Mouse (Mus musculus): Measurements from ENCODE around the gene Htatsf1. TPM values are rescaled to one million over a fixed set of nuclear protein-coding genes. Genes with fewer than 3 reads are reported as not detected.

Gene Htatsf1
- total RNA-seq (2015; ENCODE audit: low replicate concordance), result 11.1 and 11.3 TPM in 2 replicates
- total RNA-seq (2017; ENCODE audit: low replicate concordance), result 18.3 and 19.1 TPM in 2 replicates

- ATAC-seq (replicated peaks; ENCODE audit: low FRiP score, poor library complexity, severe bottlenecking), result peak; percentile 98
These were observed at the start of gene Htatsf1 for GRCm38 (mm10) chrX:57053174-57053992. Gene Htatsf1, plus strand, starts transcription at chrX:57053583.

GRCm38 (mm10) chrX:57012891-57013290, 40.5 kb upstream of the Htatsf1 start:
- no peak for ATAC-seq (replicated peaks; ENCODE audit: low FRiP score, poor library complexity, severe bottlenecking)

DNA sequence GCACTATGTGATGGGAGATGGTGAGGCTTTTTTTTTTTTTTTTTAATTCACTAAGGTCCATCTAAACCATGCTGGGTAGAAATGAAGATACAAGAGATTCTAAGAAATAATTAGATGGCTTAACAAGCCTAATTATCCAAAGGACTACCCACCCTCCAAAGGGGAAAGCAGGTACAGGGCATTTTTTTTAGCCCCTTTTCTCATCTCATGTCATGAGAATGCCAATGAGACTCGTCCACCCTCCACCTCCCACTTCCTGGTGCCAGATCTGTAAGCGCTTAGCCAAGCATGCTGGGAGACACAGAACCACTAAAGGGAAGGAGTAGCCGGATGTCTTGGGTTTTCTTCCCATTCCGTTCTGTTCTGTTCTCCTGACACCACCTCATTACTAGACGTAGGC, 10.6 kb upstream of the Htatsf1 start, which contains the start of gene Brs3:
Gene Brs3 (plus strand): TSS at position 301 of the 400 bp plus-strand sequence.
- no peak for ATAC-seq (replicated peaks; ENCODE audit: low FRiP score, poor library complexity, severe bottlenecking)

DNA sequence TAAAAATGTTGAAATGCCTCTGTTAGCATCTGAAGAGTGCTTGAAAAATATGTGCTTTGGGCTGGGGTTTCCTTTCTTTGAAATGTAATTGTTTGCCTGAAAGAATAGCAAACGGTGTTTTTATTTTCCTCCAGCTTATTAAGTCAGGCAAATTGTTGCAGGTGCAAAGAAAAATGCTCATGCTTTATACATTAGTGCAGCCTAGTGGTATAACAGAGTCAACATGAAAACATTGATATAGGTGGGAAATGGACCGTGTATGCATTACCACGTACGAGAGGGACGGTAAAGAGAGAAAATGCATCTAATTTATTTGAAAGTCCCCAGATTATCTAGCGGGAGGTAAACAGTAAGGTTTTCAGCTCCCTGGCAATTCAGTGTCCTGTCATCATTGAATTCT, 9.5 kb upstream of the Htatsf1 start:
- ATAC-seq (replicated peaks; ENCODE audit: low FRiP score, poor library complexity, severe bottlenecking), result no peak

- ATAC-seq (replicated peaks; ENCODE audit: low FRiP score, poor library complexity, severe bottlenecking), result peak; percentile 44
These were observed 572 bp upstream of the Htatsf1 start for GRCm38 (mm10) chrX:57052848-57053173.

DNA sequence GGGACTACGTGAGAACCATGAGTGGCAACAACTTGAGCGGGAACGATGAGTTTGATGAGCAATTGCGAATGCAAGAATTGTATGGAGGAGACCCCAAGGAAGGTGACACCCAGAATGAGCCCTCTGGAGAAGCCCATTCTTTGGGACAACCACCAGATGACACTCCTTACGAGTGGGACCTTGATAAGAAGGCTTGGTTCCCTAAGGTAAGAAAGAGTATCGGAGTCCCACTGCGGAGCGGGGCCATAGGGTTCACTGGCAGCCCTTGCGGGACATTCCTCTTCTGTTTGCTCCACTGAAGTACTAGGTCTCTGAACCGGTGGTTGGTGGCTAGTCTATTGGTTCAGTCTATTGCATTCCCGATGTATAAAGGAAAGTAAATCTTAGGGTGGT, 606 bp downstream of the Htatsf1 start:
- ATAC-seq (replicated peaks; ENCODE audit: low FRiP score, poor library complexity, severe bottlenecking), result 0 out of 2 replicates have a peak, but pooled peaks have one; percentile 11

- no peak for ATAC-seq (replicated peaks; ENCODE audit: low FRiP score, poor library complexity, severe bottlenecking)
These were observed 28.1 kb downstream of the Htatsf1 start for GRCm38 (mm10) chrX:57081496-57081895.

GRCm38 (mm10) chrX:57087806-57088205, 34.4 kb downstream of the Htatsf1 start, which contains the start of gene Vgll1:
Gene Vgll1, plus strand, starts transcription at chrX:57088106.
- no peak for ATAC-seq (replicated peaks; ENCODE audit: low FRiP score, poor library complexity, severe bottlenecking)

- ATAC-seq (replicated peaks; ENCODE audit: low FRiP score, poor library complexity, severe bottlenecking), result no peak
These were observed 50.0 kb downstream of the Htatsf1 start for GRCm38 (mm10) chrX:57103415-57103814.

- no peak for ATAC-seq (replicated peaks; ENCODE audit: low FRiP score, poor library complexity, severe bottlenecking)
These were observed 53.6 kb downstream of the Htatsf1 start for GRCm38 (mm10) chrX:57106956-57107355.

Other genes starting within 250 kb of the Htatsf1 start
- gene Map7d3, start 231.3 kb upstream of the Htatsf1 start, total RNA-seq (2015; ENCODE audit: low replicate concordance), result not detected in 2 replicates
- 2.0 TPM in 1 of 2 replicates, not detected in the other for gene Map7d3, start 231.3 kb upstream of the Htatsf1 start, total RNA-seq (2017; ENCODE audit: low replicate concordance)
- not detected in 2 replicates for gene Adgrg4, start 183.4 kb upstream of the Htatsf1 start, total RNA-seq (2015; ENCODE audit: low replicate concordance)
- gene Adgrg4, start 183.4 kb upstream of the Htatsf1 start, total RNA-seq (2017; ENCODE audit: low replicate concordance), result not detected in 2 replicates
- not detected in 2 replicates for gene Brs3, start 10.5 kb upstream of the Htatsf1 start, total RNA-seq (2015; ENCODE audit: low replicate concordance)
- not detected in 2 replicates for gene Brs3, start 10.5 kb upstream of the Htatsf1 start, total RNA-seq (2017; ENCODE audit: low replicate concordance)
- not detected in 2 replicates for gene Vgll1, start 34.5 kb downstream of the Htatsf1 start, total RNA-seq (2015; ENCODE audit: low replicate concordance)
- gene Vgll1, start 34.5 kb downstream of the Htatsf1 start, total RNA-seq (2017; ENCODE audit: low replicate concordance), result not detected in 2 replicates
- not detected in 2 replicates for gene Cd40lg, start 158.6 kb downstream of the Htatsf1 start, total RNA-seq (2015; ENCODE audit: low replicate concordance)
- gene Cd40lg, start 158.6 kb downstream of the Htatsf1 start, total RNA-seq (2017; ENCODE audit: low replicate concordance), result not detected in 2 replicates

All from erythroblast, adult 5-6 weeks (primary cell).